Mouse (Mus musculus) cortical plate, adult 2 months (tissue): Measurements from ENCODE around the gene Pak6. TPM values are rescaled to one million over a fixed set of nuclear protein-coding genes. Genes with fewer than 3 reads are reported as not detected.
A peak's percentile ranks its signal among the peaks of the same experiment; 100 is the strongest.

Experiments
- H3K27ac ChIP-seq: fragments of 200-500 bp; 2 replicates; pipeline ENCODE4 v1.5.1; 2012; ENCODE audit warnings: low read length, control low read depth, inconsistent platforms; ENCODE audit not compliant: insufficient read depth
- H3K4me1 ChIP-seq: fragments of 200-500 bp; 2 replicates; pipeline ENCODE4 v1.6.1; 2011; ENCODE audit warnings: low read length; ENCODE audit not compliant: control insufficient read depth, insufficient read depth
- H3K4me3 ChIP-seq: fragments of 200-500 bp; 2 replicates; pipeline ENCODE4 v1.5.1; 2011; ENCODE audit warnings: mild to moderate bottlenecking, low read length, control low read depth; ENCODE audit not compliant: insufficient read depth
- CTCF ChIP-seq: fragments of 200-500 bp; IDR thresholded peaks from 2 replicates; pipeline ENCODE4 v1.5.1; 2011; ENCODE audit warnings: mild to moderate bottlenecking, control low read depth, low read length; ENCODE audit not compliant: insufficient read depth; ENCODE audit errors: extremely low read depth
- POLR2A ChIP-seq: fragments of 200-500 bp; IDR thresholded peaks from 2 replicates; pipeline ENCODE4 v1.6.1; 2011; ENCODE audit warnings: mild to moderate bottlenecking, low read length, control low read depth; ENCODE audit not compliant: insufficient read depth; ENCODE audit errors: extremely low read depth
- polyA plus RNA-seq: library from polyadenylated mRNA; depleted of rRNA; stranded (reverse); fragments of >200 nt; gene quantifications from 2 replicates; pipeline ENCODE4 v1.2.3, GENCODE M21; 2012

Pak6 gene
- polyA plus RNA-seq, 1 experiment, result 58.0 TPM

- H3K27ac ChIP-seq, result no peak overlapping the region
- TF ChIP-seq POLR2A, result no peak
- no peak for TF ChIP-seq CTCF
- H3K4me3 ChIP-seq, result no peak overlapping the region
- no peaks in the 10 kb centered on the region for H3K4me1 ChIP-seq
These were observed 30.4 kb downstream of the Pak6 start for GRCm38 (mm10) chr2:118693370-118693966.

- Histone ChIP-seq H3K27ac (no peak overlapping the region), H3K4me3 (no peak overlapping the region), H3K4me1 (no peaks in the 10 kb centered on the region)
- TF ChIP-seq CTCF, result peak; percentile 74
- no peak for TF ChIP-seq POLR2A
These were observed 32.7 kb downstream of the Pak6 start for GRCm38 (mm10) chr2:118695677-118696232.

- H3K4me1 ChIP-seq, result no peaks in the 10 kb centered on the region
- H3K27ac ChIP-seq, result no peak overlapping the region
- TF ChIP-seq CTCF (no peak), POLR2A (no peak)
- H3K4me3 ChIP-seq, result no peak overlapping the region
These were observed 33.6 kb downstream of the Pak6 start for GRCm38 (mm10) chr2:118696451-118697308.

- Histone ChIP-seq H3K27ac (no peak overlapping the region), H3K4me3 (no peak overlapping the region), H3K4me1 (no peaks in the 10 kb centered on the region)
- TF ChIP-seq CTCF (no peak), POLR2A (no peak)
These were observed 34.3 kb downstream of the Pak6 start for GRCm38 (mm10) chr2:118697311-118697877.

- no peak overlapping the region for H3K4me3 ChIP-seq
- no peaks in the 10 kb centered on the region for H3K4me1 ChIP-seq
- H3K27ac ChIP-seq, result no peak overlapping the region
- TF ChIP-seq CTCF (no peak), POLR2A (no peak)
These were observed 34.9 kb downstream of the Pak6 start for GRCm38 (mm10) chr2:118697955-118698354.

- Histone ChIP-seq H3K4me1 (peaks cover 1% of the 10 kb centered on the region; the same call in 1 of the 2 replicates), H3K4me3 (no peak overlapping the region), H3K27ac (no peak overlapping the region)
- no peak for TF ChIP-seq POLR2A
- peak; percentile 64 for TF ChIP-seq CTCF
These were observed 37.3 kb downstream of the Pak6 start for GRCm38 (mm10) chr2:118700179-118701062.

- Histone ChIP-seq H3K4me3 (0 out of 2 replicates have a peak overlapping the region, but pooled peaks have one; percentile 64), H3K27ac (no peak overlapping the region), H3K4me1 (peaks cover 3% of the 10 kb centered on the region)
- TF ChIP-seq POLR2A (no peak), CTCF (no peak)
These were observed 38.1 kb downstream of the Pak6 start for GRCm38 (mm10) chr2:118701161-118701560.

- TF ChIP-seq CTCF (no peak), POLR2A (no peak)
- H3K27ac ChIP-seq, result peak overlapping the region; percentile 80
- H3K4me3 ChIP-seq, result peak overlapping the region; percentile 64
- H3K4me1 ChIP-seq, result peaks cover 3% of the 10 kb centered on the region
These were observed 39.1 kb downstream of the Pak6 start for GRCm38 (mm10) chr2:118701971-118702882.
